Mouse (Mus musculus) thymus, adult 2 months (tissue): Measurements from ENCODE around the gene Rgn. TPM values are rescaled to one million over a fixed set of nuclear protein-coding genes. Genes with fewer than 3 reads are reported as not detected.

Experiments
- DNase-seq: peaks from one replicate; pipeline ENCODE4 v3.0.0; 2021
- H3K27ac ChIP-seq: fragments of 200-500 bp; 2 replicates; pipeline ENCODE4 v1.5.1; 2012; ENCODE audit warnings: low read length, control low read depth; ENCODE audit not compliant: control insufficient read depth, insufficient read depth
- H3K27me3 ChIP-seq: fragments of 200-500 bp; 2 replicates; pipeline ENCODE4 v1.6.1; 2012; ENCODE audit warnings: mild to moderate bottlenecking, low read length, moderate library complexity, mixed read lengths; ENCODE audit not compliant: control insufficient read depth, insufficient read depth
- H3K36me3 ChIP-seq: fragments of 200-500 bp; 2 replicates; pipeline ENCODE4 v1.6.1; 2012; ENCODE audit warnings: mild to moderate bottlenecking, low read length, moderate library complexity; ENCODE audit not compliant: control insufficient read depth, insufficient read depth
- H3K4me1 ChIP-seq: fragments of 200-500 bp; replicated peaks from 2 replicates; pipeline ENCODE4 v1.6.1; 2012; ENCODE audit warnings: low read length; ENCODE audit not compliant: control insufficient read depth, insufficient read depth
- H3K4me3 ChIP-seq: fragments of 200-500 bp; 2 replicates; pipeline ENCODE4 v1.5.1; 2012; ENCODE audit warnings: mild to moderate bottlenecking, low read length, control low read depth, moderate library complexity; ENCODE audit not compliant: control insufficient read depth, insufficient read depth
- CTCF ChIP-seq: fragments of 200-500 bp; IDR thresholded peaks from 2 replicates; pipeline ENCODE4 v1.5.1; 2012; ENCODE audit warnings: mild to moderate bottlenecking, control low read depth, low read length, moderate library complexity, borderline replicate concordance; ENCODE audit not compliant: control insufficient read depth, poor library complexity, insufficient read depth; ENCODE audit errors: extremely low read depth
- POLR2A ChIP-seq: fragments of 200-500 bp; IDR thresholded peaks from 2 replicates; pipeline ENCODE4 v1.6.1; 2012; ENCODE audit warnings: mild to moderate bottlenecking, low read length, control low read depth, moderate library complexity; ENCODE audit not compliant: control insufficient read depth, poor library complexity, insufficient read depth; ENCODE audit errors: extremely low read depth
- WGBS: fragments of 180-500 bp; shearing (Covaris S2); methylation state at CpG from one replicate; pipeline ENCODE4 v1.1.7; 2018; 5-methylcytosine and 5-hydroxymethylcytosine counted together
- polyA plus RNA-seq: library from polyadenylated mRNA; depleted of rRNA; stranded (reverse); fragments of >200 nt; gene quantifications from 2 replicates; pipeline ENCODE4 v1.2.3, GENCODE M21; 2012; rRNA removed

Rgn gene
- polyA plus RNA-seq, 1 experiment, result not detected

- H3K36me3 ChIP-seq, result no peaks in the 10 kb centered on the region
Observed at GRCm38 (mm10) chrX:20573927-20574326, 24.3 kb downstream of the Rgn start.

GRCm38 (mm10) chrX:20587968-20588367 is 38.4 kb downstream of the Rgn start:
- Histone ChIP-seq H3K27me3 (no peaks in the 10 kb centered on the region), H3K27ac (no peak overlapping the region), H3K36me3 (no peaks in the 10 kb centered on the region), H3K4me3 (no peak overlapping the region), H3K4me1 (no peaks in the 10 kb centered on the region)
- peak; percentile 1 for DNase-seq
- WGBS, result 9% methylated on average over 4 of the region's 4 CpGs
- TF ChIP-seq POLR2A, result no peak
- TF ChIP-seq CTCF, result no peak

More at GRCm38 (mm10) chrX:20573927-20574326, 24.3 kb downstream of the Rgn start:
- Histone ChIP-seq H3K27me3 (no peaks in the 10 kb centered on the region), H3K4me3 (no peak overlapping the region), H3K27ac (no peak overlapping the region), H3K4me1 (no peaks in the 10 kb centered on the region)
- DNase-seq, result no peak
- no peak for TF ChIP-seq CTCF
- no peak for TF ChIP-seq POLR2A
- WGBS, result 72% methylated on average over 4 of the region's 4 CpGs

DNA sequence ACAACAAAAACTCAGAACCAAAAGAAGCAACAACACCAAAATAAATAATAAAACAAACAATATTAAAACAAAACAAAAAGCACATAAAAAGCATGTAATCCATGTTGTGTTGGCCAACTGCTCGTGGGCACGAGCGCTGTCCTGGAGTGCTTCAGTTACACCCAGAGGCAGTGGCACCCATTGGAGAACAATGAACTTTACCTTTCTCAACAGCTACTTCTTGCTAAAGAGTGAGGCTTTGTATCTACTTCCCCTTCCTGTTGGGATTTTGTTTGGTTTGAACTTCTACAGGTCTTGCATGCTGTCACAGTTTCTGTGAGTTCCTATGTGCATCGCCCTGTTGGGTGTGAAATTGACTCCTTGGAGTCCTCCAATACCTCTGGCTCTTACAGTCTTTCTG is 58.9 kb downstream of the Rgn start:
- Histone ChIP-seq H3K4me1 (no peaks in the 10 kb centered on the region), H3K27me3 (no peaks in the 10 kb centered on the region), H3K27ac (no peak overlapping the region), H3K36me3 (no peaks in the 10 kb centered on the region), H3K4me3 (no peak overlapping the region)
- no peak for DNase-seq
- no peak for TF ChIP-seq CTCF
- no peak for TF ChIP-seq POLR2A
- WGBS, result 96% methylated on average over 4 of the region's 4 CpGs

Other genes starting within 250 kb of the Rgn start
- gene Rp2, start 185.3 kb upstream of the Rgn start, polyA plus RNA-seq, result 8.1 TPM in 2 replicates
- 1.8 and 2.4 TPM in 2 replicates for gene Jade3, start 124.1 kb upstream of the Rgn start, polyA plus RNA-seq
- gene Rbm10, start 67.7 kb downstream of the Rgn start, polyA plus RNA-seq, result 127 and 131 TPM in 2 replicates
- 117 and 150 TPM in 2 replicates for gene Ndufb11, start 67.8 kb downstream of the Rgn start, polyA plus RNA-seq
- gene Uba1, start 108.5 kb downstream of the Rgn start, polyA plus RNA-seq, result 429 and 454 TPM in 2 replicates
- gene Cdk16, start 138.2 kb downstream of the Rgn start, polyA plus RNA-seq, result 200 and 211 TPM in 2 replicates
- 38.3 and 39.3 TPM in 2 replicates for gene Usp11, start 154.1 kb downstream of the Rgn start, polyA plus RNA-seq
- 194 and 224 TPM in 2 replicates for gene Araf, start 248.0 kb downstream of the Rgn start, polyA plus RNA-seq